Mouse (Mus musculus) CD8-positive naive resting alpha-beta T cell, adult 57 days (primary cell): ENCODE results near the gene C5ar2. TPM values are rescaled to one million over a fixed set of nuclear protein-coding genes. Genes with fewer than 3 reads are reported as not detected.

ENCODE experiments used
- total RNA-seq: library from RNA; stranded (reverse); gene quantifications from one replicate; pipeline ENCODE4 v1.2.4, GENCODE M21; 2023

C5ar2 gene
- total RNA-seq, result 0.24 TPM

DNA sequence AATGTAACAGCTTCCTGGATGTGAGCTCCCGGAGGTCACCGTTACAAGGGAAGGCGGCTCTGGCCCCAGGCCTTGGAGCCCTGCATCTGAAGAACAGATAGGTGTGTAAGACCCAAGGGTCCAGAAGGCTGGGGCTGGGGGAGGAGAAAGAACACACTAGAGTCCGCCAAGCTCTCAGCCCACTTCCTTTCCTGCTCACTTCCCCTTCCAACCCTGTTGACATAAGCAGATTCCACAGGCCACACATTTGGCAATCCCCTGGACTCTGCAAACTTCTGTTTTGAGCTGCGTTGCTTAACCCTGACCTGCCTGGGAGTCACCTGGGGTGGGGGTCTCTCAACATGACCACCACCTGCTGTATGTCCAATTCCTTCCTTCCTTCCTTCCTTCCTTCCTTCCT, at the start of gene C5ar2:
C5ar2 (minus strand) TSS at position 88 of the 400 bp plus-strand sequence.

DNA sequence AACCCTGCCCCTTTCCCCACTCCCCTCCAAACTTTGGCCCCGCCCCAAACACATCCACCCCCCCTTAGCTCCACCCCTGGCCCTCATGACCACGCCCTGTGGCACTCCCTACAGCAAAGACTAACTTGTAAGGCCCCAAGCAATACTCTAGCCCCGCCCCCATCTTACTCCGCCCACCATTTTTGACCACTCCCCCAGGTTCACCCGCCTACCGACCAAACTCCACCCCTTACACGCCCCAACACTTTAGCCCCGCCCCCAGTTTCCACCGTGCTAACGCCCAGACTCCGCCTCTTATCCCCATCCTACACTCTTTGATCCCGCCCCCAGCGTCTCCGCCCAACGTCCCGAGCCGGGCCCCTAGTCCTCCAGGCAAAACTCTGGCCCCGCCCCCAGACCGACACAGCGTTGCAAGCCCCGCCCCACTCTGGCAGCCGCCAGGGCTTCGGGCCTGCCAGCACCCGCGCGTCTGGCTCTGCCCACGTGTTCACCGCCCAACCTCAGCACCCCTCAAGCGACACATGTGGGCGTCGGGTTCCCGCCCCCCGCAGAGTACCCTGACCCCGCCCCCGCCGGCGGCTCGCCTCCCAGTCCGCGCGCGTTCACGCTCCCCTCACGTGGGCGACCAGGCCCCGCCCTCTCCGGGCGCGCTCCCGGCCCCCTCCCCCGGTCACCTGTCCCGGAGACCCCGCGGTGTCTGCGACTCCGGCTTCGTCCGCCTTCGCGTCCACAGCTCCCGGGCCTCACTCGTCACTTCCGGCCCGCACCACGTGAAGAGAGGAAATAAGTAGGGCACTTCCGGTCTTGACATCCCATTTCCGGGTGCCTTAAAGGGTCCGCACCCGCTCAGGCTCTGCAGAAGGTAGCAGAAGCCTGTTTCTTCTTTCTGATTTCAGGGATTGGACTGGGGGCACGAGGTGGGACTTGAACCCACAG, 42.3 kb upstream of the C5ar2 start, which contains the start of gene Ccdc9:
Ccdc9 (minus strand) TSS at position 770 of the 936 bp plus-strand sequence.

DNA sequence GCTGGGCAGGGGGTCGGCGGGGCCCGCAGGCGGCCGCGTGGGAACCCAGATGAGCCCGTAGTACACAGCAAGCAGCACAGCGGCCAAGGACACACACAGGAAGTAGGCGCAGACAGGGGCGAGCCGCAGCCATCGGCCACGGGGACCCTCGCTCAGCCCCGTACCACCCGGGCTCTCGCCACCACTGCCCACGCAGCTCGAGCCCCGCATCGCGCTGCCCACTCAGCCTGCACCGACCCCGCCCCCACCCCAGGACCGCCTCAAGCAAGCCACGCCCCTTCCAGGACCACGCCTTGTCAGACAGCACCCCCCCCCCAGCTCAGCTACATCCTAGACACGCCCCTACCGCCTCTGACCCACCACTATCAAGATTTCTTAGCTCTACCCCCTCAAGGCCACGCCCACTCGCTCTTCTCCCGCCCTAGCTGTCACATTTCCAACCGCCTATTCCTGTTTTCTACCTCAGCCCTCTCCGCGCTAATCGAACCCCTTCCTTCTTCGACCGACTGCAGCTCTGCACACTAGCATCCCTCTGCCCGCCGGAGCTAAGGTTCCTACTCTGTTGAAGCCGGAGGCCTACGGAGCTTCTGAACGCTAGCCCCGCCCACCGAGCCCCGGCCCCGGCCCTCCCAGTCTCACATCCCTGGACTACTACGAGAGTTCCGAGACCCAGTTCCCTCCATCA, 29.3 kb upstream of the C5ar2 start, which contains the start of gene Inafm1:
Inafm1 (minus strand) TSS at position 537 of the 685 bp plus-strand sequence.

GRCm38 (mm10) chr7:16259110-16259590, 15.2 kb upstream of the C5ar2 start, which contains the start of gene C5ar1:
C5ar1 (minus strand) TSS chr7:16259540.

GRCm38 (mm10) chr7:16221582-16222272, 22.2 kb downstream of the C5ar2 start, which contains the start of gene Dhx34:
Dhx34 (minus strand) TSS chr7:16222037.

Other genes with a start within 250 kb of the C5ar2 start
- gene Bicra, start 196.2 kb downstream of the C5ar2 start, total RNA-seq, result 77.1 TPM
- not detected for gene Zfp541, start 182.3 kb downstream of the C5ar2 start, total RNA-seq
- gene Napa, start 145.7 kb downstream of the C5ar2 start, total RNA-seq, result 209 TPM
- 35.1 TPM for gene Kptn, start 124.3 kb downstream of the C5ar2 start, total RNA-seq
- 0.21 TPM for gene Slc8a2, start 114.3 kb downstream of the C5ar2 start, total RNA-seq
- gene Meis3, start 69.1 kb downstream of the C5ar2 start, total RNA-seq, result 39.8 TPM
- 34.0 TPM for gene Dhx34, start 22.1 kb downstream of the C5ar2 start, total RNA-seq
- 0.34 TPM for gene C5ar1, start 15.4 kb upstream of the C5ar2 start, total RNA-seq
- gene Inafm1, start 29.5 kb upstream of the C5ar2 start, total RNA-seq, result 28.0 TPM
- gene Ccdc9, start 42.6 kb upstream of the C5ar2 start, total RNA-seq, result 255 TPM
- gene Bbc3, start 64.2 kb upstream of the C5ar2 start, total RNA-seq, result 59.8 TPM
- 57.3 TPM for gene Sae1, start 143.7 kb upstream of the C5ar2 start, total RNA-seq
- gene Zc3h4, start 156.8 kb upstream of the C5ar2 start, total RNA-seq, result 74.4 TPM
- 31.0 TPM for gene Tmem160, start 208.6 kb upstream of the C5ar2 start, total RNA-seq
- gene Npas1, start 233.6 kb upstream of the C5ar2 start, total RNA-seq, result not detected